Mouse (Mus musculus) forebrain, embryonic 15.5 days (tissue): ENCODE results near the gene Cox5a. TPM values are rescaled to one million over a fixed set of nuclear protein-coding genes. Genes with fewer than 3 reads are reported as not detected.
A peak's percentile ranks its signal among the peaks of the same experiment; 100 is the strongest.

Source experiments
- ATAC-seq: fragments of 200-750 bp; cut with Nextera tagmentation; replicated peaks from 2 replicates; pipeline ENCODE4 v1.8.0; 2017; ENCODE audit warnings: mild to moderate bottlenecking, moderate TSS enrichment, moderate library complexity
- H3K27ac ChIP-seq: fragments of 300-500 bp; sonication (generic); replicated peaks from 2 replicates; pipeline ENCODE4 v1.5.1; 2015; ENCODE audit warnings: mild to moderate bottlenecking, inconsistent platforms
- H3K27me3 ChIP-seq: fragments of 300-500 bp; sonication (generic); 2 replicates; pipeline ENCODE4 v1.6.1; 2015; ENCODE audit warnings: inconsistent platforms
- H3K36me3 ChIP-seq: fragments of 300-500 bp; sonication (generic); 2 replicates; pipeline ENCODE4 v1.6.1; 2015; ENCODE audit warnings: mild to moderate bottlenecking, inconsistent platforms
- H3K4me1 ChIP-seq: fragments of 300-500 bp; sonication (generic); 2 replicates; pipeline ENCODE4 v1.6.1; 2015; ENCODE audit warnings: inconsistent platforms
- H3K4me2 ChIP-seq: fragments of 300-500 bp; sonication (generic); replicated peaks from 2 replicates; pipeline ENCODE4 v1.6.1; 2015; ENCODE audit warnings: mild to moderate bottlenecking, inconsistent platforms
- H3K4me3 ChIP-seq: fragments of 300-500 bp; sonication (generic); 2 replicates; pipeline ENCODE4 v1.5.1; 2015; ENCODE audit warnings: mild to moderate bottlenecking, inconsistent platforms
- H3K9ac ChIP-seq: fragments of 300-500 bp; sonication (generic); replicated peaks from 2 replicates; pipeline ENCODE4 v1.6.1; 2015; ENCODE audit warnings: mild to moderate bottlenecking, inconsistent platforms
- H3K9me3 ChIP-seq: fragments of 300-500 bp; sonication (generic); 2 replicates; pipeline ENCODE4 v1.6.1; 2016; ENCODE audit warnings: inconsistent platforms
- WGBS: fragments of 180-500 bp; shearing (Covaris S2); methylation state at CpG from one replicate; pipeline ENCODE4 v1.1.7; 2015; ENCODE audit warnings: mixed read lengths; 5-methylcytosine and 5-hydroxymethylcytosine counted together
- polyA plus RNA-seq: library from polyadenylated mRNA; unstranded; fragments of >200 nt; fragmentation: Nextera tagmentation; extraction: Ambion mirVana; gene quantifications from 2 replicates; pipeline ENCODE4 v1.2.1, GENCODE M21; 2015

Gene Cox5a
- polyA plus RNA-seq, 1 experiment from 2014 or later, result 751 TPM

- no peaks in the 10 kb centered on the region for H3K36me3 ChIP-seq
- 51% methylated on average over 10 of the region's 10 CpGs for WGBS
- H3K4me3 ChIP-seq, result peak overlapping the region; percentile 46
- no peaks in the 10 kb centered on the region for H3K9me3 ChIP-seq
- peaks cover 34% of the 10 kb centered on the region for H3K27me3 ChIP-seq
- peaks cover 62% of the 10 kb centered on the region for H3K4me1 ChIP-seq
- H3K27ac ChIP-seq, result peak overlapping the region; percentile 79
- ATAC-seq, result no peak
- peak overlapping the region; percentile 90 for H3K4me2 ChIP-seq
- no peak overlapping the region for H3K9ac ChIP-seq
Observed at GRCm38 (mm10) chr9:57504891-57505290, 16.2 kb upstream of the Cox5a start.

- no peak overlapping the region; the same call in 1 of the 2 replicates for H3K9ac ChIP-seq
Observed at GRCm38 (mm10) chr9:57505700-57506099, 15.4 kb upstream of the Cox5a start.

GRCm38 (mm10) chr9:57510577-57510976 is 10.5 kb upstream of the Cox5a start:
- no peak overlapping the region for H3K4me3 ChIP-seq
- ATAC-seq, result no peak
- WGBS, result 68% methylated on average over 2 of the region's 2 CpGs
- H3K9me3 ChIP-seq, result no peaks in the 10 kb centered on the region
- peaks cover 10% of the 10 kb centered on the region; the same call in 1 of the 2 replicates for H3K27me3 ChIP-seq
- H3K4me1 ChIP-seq, result peaks cover 9% of the 10 kb centered on the region
- no peak overlapping the region for H3K4me2 ChIP-seq
- H3K9ac ChIP-seq, result no peak overlapping the region
- H3K36me3 ChIP-seq, result no peaks in the 10 kb centered on the region
- no peak overlapping the region for H3K27ac ChIP-seq

More at GRCm38 (mm10) chr9:57505700-57506099, 15.4 kb upstream of the Cox5a start:
- peak overlapping the region; percentile 79 for H3K27ac ChIP-seq
- ATAC-seq, result peak; percentile 58
- peaks cover 34% of the 10 kb centered on the region for H3K27me3 ChIP-seq
- H3K4me2 ChIP-seq, result peak overlapping the region; percentile 90; the same call in 1 of the 2 replicates
- H3K4me3 ChIP-seq, result 0 out of 2 replicates have a peak overlapping the region, but pooled peaks have one; percentile 46
- no peaks in the 10 kb centered on the region for H3K9me3 ChIP-seq
- H3K36me3 ChIP-seq, result no peaks in the 10 kb centered on the region
- peaks cover 57% of the 10 kb centered on the region for H3K4me1 ChIP-seq
- 6% methylated on average over 8 of the region's 8 CpGs for WGBS

GRCm38 (mm10) chr9:57517113-57517512 is 4.0 kb upstream of the Cox5a start:
- H3K4me3 ChIP-seq, result no peak overlapping the region
- no peaks in the 10 kb centered on the region for H3K9me3 ChIP-seq
- no peak overlapping the region for H3K9ac ChIP-seq
- no peak for ATAC-seq
- peak overlapping the region; percentile 62 for H3K27ac ChIP-seq
- no peaks in the 10 kb centered on the region for H3K36me3 ChIP-seq
- no peak overlapping the region for H3K4me2 ChIP-seq
- peaks cover 7% of the 10 kb centered on the region for H3K4me1 ChIP-seq
- H3K27me3 ChIP-seq, result no peaks in the 10 kb centered on the region
- 13% methylated on average over 3 of the region's 3 CpGs for WGBS

- Histone ChIP-seq H3K36me3 (no peaks in the 10 kb centered on the region), H3K9me3 (no peaks in the 10 kb centered on the region), H3K27ac (peak overlapping the region; percentile 84), H3K4me2 (peak overlapping the region; percentile 69), H3K27me3 (no peaks in the 10 kb centered on the region), H3K4me3 (peak overlapping the region; percentile 91), H3K9ac (peak overlapping the region; percentile 96), H3K4me1 (peaks cover 38% of the 10 kb centered on the region)
- WGBS, result 23% methylated on average over 16 of the region's 16 CpGs
- ATAC-seq, result peak; percentile 48
Observed at GRCm38 (mm10) chr9:57520375-57521055, 559 bp upstream of the Cox5a start.

GRCm38 (mm10) chr9:57522114-57522860 is 1.2 kb downstream of the Cox5a start:
- WGBS, result 43% methylated on average over 7 of the region's 7 CpGs
- Histone ChIP-seq H3K4me2 (peak overlapping the region; percentile 69), H3K36me3 (no peaks in the 10 kb centered on the region), H3K9me3 (no peaks in the 10 kb centered on the region), H3K4me1 (peaks cover 42% of the 10 kb centered on the region), H3K4me3 (peak overlapping the region; percentile 91), H3K27ac (peak overlapping the region; percentile 84), H3K9ac (peak overlapping the region; percentile 96), H3K27me3 (no peaks in the 10 kb centered on the region)
- no peak for ATAC-seq

- no peak for ATAC-seq
- H3K36me3 ChIP-seq, result no peaks in the 10 kb centered on the region
- H3K4me1 ChIP-seq, result peaks cover 42% of the 10 kb centered on the region
- peak overlapping the region; percentile 91 for H3K4me3 ChIP-seq
- 86% methylated on average over 4 of the region's 4 CpGs for WGBS
- no peaks in the 10 kb centered on the region for H3K27me3 ChIP-seq
- peak overlapping the region; percentile 18; the same call in 1 of the 2 replicates for H3K9ac ChIP-seq
- H3K4me2 ChIP-seq, result peak overlapping the region; percentile 69
- H3K9me3 ChIP-seq, result no peaks in the 10 kb centered on the region
- H3K27ac ChIP-seq, result no peak overlapping the region
Observed at GRCm38 (mm10) chr9:57522861-57523246, 1.8 kb downstream of the Cox5a start.

- 0 out of 2 replicates have a peak overlapping the region, but pooled peaks have one; percentile 9 for H3K4me2 ChIP-seq
- 85% methylated on average over 1 of the region's 1 CpGs for WGBS
- ATAC-seq, result no peak
Observed at GRCm38 (mm10) chr9:57523754-57524153, 2.7 kb downstream of the Cox5a start.

GRCm38 (mm10) chr9:57524439-57524838 is 3.4 kb downstream of the Cox5a start:
- Histone ChIP-seq H3K4me3 (no peak overlapping the region), H3K9ac (no peak overlapping the region), H3K27ac (no peak overlapping the region), H3K36me3 (no peaks in the 10 kb centered on the region), H3K4me1 (peaks cover 51% of the 10 kb centered on the region), H3K9me3 (no peaks in the 10 kb centered on the region), H3K27me3 (no peaks in the 10 kb centered on the region), H3K4me2 (no peak overlapping the region)
- no peak for ATAC-seq

More at GRCm38 (mm10) chr9:57523754-57524153, 2.7 kb downstream of the Cox5a start:
- no peaks in the 10 kb centered on the region for H3K9me3 ChIP-seq
- H3K4me1 ChIP-seq, result peaks cover 50% of the 10 kb centered on the region
- H3K4me3 ChIP-seq, result no peak overlapping the region
- H3K27ac ChIP-seq, result no peak overlapping the region
- H3K9ac ChIP-seq, result no peak overlapping the region
- H3K27me3 ChIP-seq, result no peaks in the 10 kb centered on the region
- no peaks in the 10 kb centered on the region for H3K36me3 ChIP-seq

GRCm38 (mm10) chr9:57525516-57525915 is 4.4 kb downstream of the Cox5a start:
- Histone ChIP-seq H3K4me1 (peaks cover 48% of the 10 kb centered on the region), H3K4me2 (no peak overlapping the region), H3K36me3 (peaks cover 6% of the 10 kb centered on the region; the same call in 1 of the 2 replicates), H3K9me3 (no peaks in the 10 kb centered on the region), H3K4me3 (no peak overlapping the region), H3K9ac (no peak overlapping the region), H3K27me3 (no peaks in the 10 kb centered on the region), H3K27ac (no peak overlapping the region)
- no peak for ATAC-seq
- WGBS, result 87% methylated on average over 2 of the region's 2 CpGs

- Histone ChIP-seq H3K9ac (no peak overlapping the region), H3K9me3 (no peaks in the 10 kb centered on the region), H3K4me1 (peaks cover 46% of the 10 kb centered on the region), H3K27ac (no peak overlapping the region), H3K36me3 (peaks cover 13% of the 10 kb centered on the region), H3K4me3 (no peak overlapping the region), H3K4me2 (no peak overlapping the region), H3K27me3 (no peaks in the 10 kb centered on the region)
- ATAC-seq, result no peak
Observed at GRCm38 (mm10) chr9:57526435-57526834, 5.4 kb downstream of the Cox5a start.

GRCm38 (mm10) chr9:57531946-57532345 is 10.9 kb downstream of the Cox5a start:
- H3K36me3 ChIP-seq, result peaks cover 46% of the 10 kb centered on the region
- no peak overlapping the region for H3K27ac ChIP-seq
- 96% methylated on average over 1 of the region's 1 CpGs for WGBS
- no peaks in the 10 kb centered on the region for H3K9me3 ChIP-seq
- ATAC-seq, result no peak
- no peak overlapping the region for H3K9ac ChIP-seq
- H3K4me1 ChIP-seq, result peaks cover 14% of the 10 kb centered on the region
- no peak overlapping the region for H3K4me2 ChIP-seq
- no peaks in the 10 kb centered on the region for H3K27me3 ChIP-seq
- H3K4me3 ChIP-seq, result no peak overlapping the region
